Mouse (Mus musculus): ENCODE data around the gene Stx8. TPM values are rescaled to one million over a fixed set of nuclear protein-coding genes. Genes with fewer than 3 reads are reported as not detected.
A peak's percentile ranks its signal among the peaks of the same experiment; 100 is the strongest.

The Stx8 gene
- polyA plus RNA-seq, 1 experiment from 2014 or later, result 68.5 TPM

DNA sequence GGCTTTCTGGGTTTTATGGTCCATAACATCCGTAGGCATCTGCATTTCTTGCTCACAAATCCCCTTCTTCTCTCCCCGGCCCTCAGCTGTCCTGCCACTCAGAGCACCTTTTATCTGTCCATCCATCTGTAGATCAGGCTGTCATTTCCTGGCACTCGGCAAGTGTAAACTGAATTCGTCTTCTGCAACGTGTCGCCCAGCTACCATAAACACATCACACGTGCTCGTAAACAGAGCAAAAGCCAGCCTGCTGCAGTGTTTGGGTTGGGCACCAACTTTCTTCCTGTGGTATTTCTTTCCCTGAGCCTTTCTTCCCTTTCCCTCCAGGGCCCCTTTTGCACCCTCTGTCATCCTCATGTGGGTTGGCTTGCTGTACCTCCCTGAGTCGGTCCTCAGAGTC, 169.4 kb downstream of the Stx8 start:
- no peak overlapping the region for H3K27ac ChIP-seq (ENCODE audit: low read length)
- no peak overlapping the region for H3K4me2 ChIP-seq (replicated peaks; ENCODE audit: low read depth, low read length)
- H3K9me3 ChIP-seq (ENCODE audit: control insufficient read depth, low read depth, low read length), result no peaks in the 10 kb centered on the region
- ATAC-seq (ENCODE audit: insufficient number of reproducible peaks, insufficient read depth, low FRiP score, low read depth), result no peak
- no peak overlapping the region for H3K9ac ChIP-seq (replicated peaks; ENCODE audit: low read depth, low read length)
- H3K4me3 ChIP-seq (ENCODE audit: low read depth, low read length), result no peak overlapping the region
- no peaks in the 10 kb centered on the region for H3K27me3 ChIP-seq (ENCODE audit: control insufficient read depth, insufficient read depth, low read length)
- WGBS, result 26% methylated on average over 9 of the region's 9 CpGs
- no peaks in the 10 kb centered on the region for H3K36me3 ChIP-seq (ENCODE audit: control insufficient read depth, insufficient read depth, low read length)
- peaks cover 12% of the 10 kb centered on the region; the same call in 1 of the 2 replicates for H3K4me1 ChIP-seq (ENCODE audit: control insufficient read depth, insufficient read depth, low read length)

- ATAC-seq (ENCODE audit: insufficient number of reproducible peaks, insufficient read depth, low FRiP score, low read depth), result no peak
- H3K9ac ChIP-seq (replicated peaks; ENCODE audit: low read depth, low read length), result no peak overlapping the region
- no peaks in the 10 kb centered on the region for H3K36me3 ChIP-seq (ENCODE audit: control insufficient read depth, insufficient read depth, low read length)
- peaks cover 12% of the 10 kb centered on the region; the same call in 1 of the 2 replicates for H3K4me1 ChIP-seq (ENCODE audit: control insufficient read depth, insufficient read depth, low read length)
- H3K4me3 ChIP-seq (ENCODE audit: low read depth, low read length), result no peak overlapping the region
- WGBS, result 54% methylated on average over 8 of the region's 8 CpGs
- H3K4me2 ChIP-seq (replicated peaks; ENCODE audit: low read depth, low read length), result no peak overlapping the region
- no peak overlapping the region for H3K27ac ChIP-seq (ENCODE audit: low read length)
- no peaks in the 10 kb centered on the region for H3K27me3 ChIP-seq (ENCODE audit: control insufficient read depth, insufficient read depth, low read length)
- no peaks in the 10 kb centered on the region for H3K9me3 ChIP-seq (ENCODE audit: control insufficient read depth, low read depth, low read length)
Measured at GRCm38 (mm10) chr11:68136687-68137086, 170.7 kb downstream of the Stx8 start.

DNA sequence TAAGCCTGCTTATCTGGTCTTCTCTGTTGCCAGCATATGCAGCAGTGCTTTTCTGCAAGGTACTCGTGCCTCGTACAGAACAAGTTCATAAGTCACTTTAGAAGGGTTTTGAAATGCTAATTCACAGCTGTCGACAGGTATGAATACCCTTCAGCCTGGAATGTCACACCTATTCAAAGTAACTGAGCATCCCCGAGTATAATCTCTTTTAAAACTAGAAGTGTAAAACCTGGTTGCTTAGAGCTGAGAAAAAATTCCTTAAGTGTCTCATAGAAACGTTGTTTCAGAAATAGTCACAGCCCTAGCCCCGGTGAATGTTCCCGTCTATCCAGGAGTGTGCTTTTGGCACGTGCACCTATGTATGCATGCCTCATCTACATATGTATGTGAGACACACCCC, 176.3 kb downstream of the Stx8 start:
- H3K9ac ChIP-seq (replicated peaks; ENCODE audit: low read depth, low read length), result no peak overlapping the region
- no peak for ATAC-seq (ENCODE audit: insufficient number of reproducible peaks, insufficient read depth, low FRiP score, low read depth)
- H3K4me3 ChIP-seq (ENCODE audit: low read depth, low read length), result no peak overlapping the region
- no peaks in the 10 kb centered on the region for H3K36me3 ChIP-seq (ENCODE audit: control insufficient read depth, insufficient read depth, low read length)
- WGBS, result 35% methylated on average over 8 of the region's 8 CpGs
- H3K4me2 ChIP-seq (replicated peaks; ENCODE audit: low read depth, low read length), result no peak overlapping the region
- no peak overlapping the region for H3K27ac ChIP-seq (ENCODE audit: low read length)
- peaks cover 24% of the 10 kb centered on the region for H3K4me1 ChIP-seq (ENCODE audit: control insufficient read depth, insufficient read depth, low read length)
- H3K27me3 ChIP-seq (ENCODE audit: control insufficient read depth, insufficient read depth, low read length), result no peaks in the 10 kb centered on the region
- no peaks in the 10 kb centered on the region for H3K9me3 ChIP-seq (ENCODE audit: control insufficient read depth, low read depth, low read length)

GRCm38 (mm10) chr11:68144235-68145065, 178.5 kb downstream of the Stx8 start:
- Histone ChIP-seq H3K9ac (replicated peaks; ENCODE audit: low read depth, low read length) (0 out of 2 replicates have a peak overlapping the region, but pooled peaks have one; percentile 0), H3K4me2 (replicated peaks; ENCODE audit: low read depth, low read length) (no peak overlapping the region; the same call in 1 of the 2 replicates), H3K27ac (ENCODE audit: low read length) (peak overlapping the region; percentile 59; the same call in 1 of the 2 replicates), H3K4me1 (ENCODE audit: control insufficient read depth, insufficient read depth, low read length) (peaks cover 24% of the 10 kb centered on the region), H3K4me3 (ENCODE audit: low read depth, low read length) (no peak overlapping the region), H3K27me3 (ENCODE audit: control insufficient read depth, insufficient read depth, low read length) (no peaks in the 10 kb centered on the region), H3K36me3 (ENCODE audit: control insufficient read depth, insufficient read depth, low read length) (no peaks in the 10 kb centered on the region), H3K9me3 (ENCODE audit: control insufficient read depth, low read depth, low read length) (no peaks in the 10 kb centered on the region)
- 40% methylated on average over 13 of the region's 13 CpGs for WGBS
- ATAC-seq (ENCODE audit: insufficient number of reproducible peaks, insufficient read depth, low FRiP score, low read depth), result no peak

DNA sequence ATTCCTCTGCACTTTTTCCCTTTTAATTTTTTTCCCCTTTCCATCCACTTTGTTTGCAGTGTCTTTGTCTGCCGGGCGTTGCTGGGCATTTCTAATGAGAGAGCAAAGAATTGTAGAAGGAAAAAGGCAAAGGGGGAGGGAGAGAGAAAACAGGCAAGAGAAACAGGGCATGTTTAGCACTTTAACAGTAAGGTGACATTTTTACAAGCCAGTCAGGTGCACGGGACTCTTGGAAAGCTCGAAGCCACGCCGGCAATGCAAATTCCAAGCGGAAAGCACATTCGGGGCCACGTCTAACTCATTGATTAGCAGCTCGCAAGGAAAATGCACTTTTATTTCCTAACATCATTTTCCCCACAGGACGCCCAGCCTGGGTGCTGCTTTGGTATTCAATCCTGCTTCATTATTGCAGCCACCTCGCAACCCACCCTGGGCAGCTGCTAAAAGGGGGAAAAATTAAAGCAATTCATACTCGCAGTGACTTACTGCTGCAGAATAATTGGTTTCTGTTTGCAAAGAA, 179.1 kb downstream of the Stx8 start:
- Histone ChIP-seq H3K4me2 (replicated peaks; ENCODE audit: low read depth, low read length) (no peak overlapping the region; the same call in 1 of the 2 replicates), H3K27me3 (ENCODE audit: control insufficient read depth, insufficient read depth, low read length) (no peaks in the 10 kb centered on the region), H3K4me3 (ENCODE audit: low read depth, low read length) (no peak overlapping the region), H3K36me3 (ENCODE audit: control insufficient read depth, insufficient read depth, low read length) (no peaks in the 10 kb centered on the region), H3K27ac (ENCODE audit: low read length) (peak overlapping the region; percentile 59; the same call in 1 of the 2 replicates), H3K9ac (replicated peaks; ENCODE audit: low read depth, low read length) (0 out of 2 replicates have a peak overlapping the region, but pooled peaks have one; percentile 0), H3K4me1 (ENCODE audit: control insufficient read depth, insufficient read depth, low read length) (peaks cover 24% of the 10 kb centered on the region), H3K9me3 (ENCODE audit: control insufficient read depth, low read depth, low read length) (no peaks in the 10 kb centered on the region)
- no peak for ATAC-seq (ENCODE audit: insufficient number of reproducible peaks, insufficient read depth, low FRiP score, low read depth)
- WGBS, result 44% methylated on average over 13 of the region's 13 CpGs

DNA sequence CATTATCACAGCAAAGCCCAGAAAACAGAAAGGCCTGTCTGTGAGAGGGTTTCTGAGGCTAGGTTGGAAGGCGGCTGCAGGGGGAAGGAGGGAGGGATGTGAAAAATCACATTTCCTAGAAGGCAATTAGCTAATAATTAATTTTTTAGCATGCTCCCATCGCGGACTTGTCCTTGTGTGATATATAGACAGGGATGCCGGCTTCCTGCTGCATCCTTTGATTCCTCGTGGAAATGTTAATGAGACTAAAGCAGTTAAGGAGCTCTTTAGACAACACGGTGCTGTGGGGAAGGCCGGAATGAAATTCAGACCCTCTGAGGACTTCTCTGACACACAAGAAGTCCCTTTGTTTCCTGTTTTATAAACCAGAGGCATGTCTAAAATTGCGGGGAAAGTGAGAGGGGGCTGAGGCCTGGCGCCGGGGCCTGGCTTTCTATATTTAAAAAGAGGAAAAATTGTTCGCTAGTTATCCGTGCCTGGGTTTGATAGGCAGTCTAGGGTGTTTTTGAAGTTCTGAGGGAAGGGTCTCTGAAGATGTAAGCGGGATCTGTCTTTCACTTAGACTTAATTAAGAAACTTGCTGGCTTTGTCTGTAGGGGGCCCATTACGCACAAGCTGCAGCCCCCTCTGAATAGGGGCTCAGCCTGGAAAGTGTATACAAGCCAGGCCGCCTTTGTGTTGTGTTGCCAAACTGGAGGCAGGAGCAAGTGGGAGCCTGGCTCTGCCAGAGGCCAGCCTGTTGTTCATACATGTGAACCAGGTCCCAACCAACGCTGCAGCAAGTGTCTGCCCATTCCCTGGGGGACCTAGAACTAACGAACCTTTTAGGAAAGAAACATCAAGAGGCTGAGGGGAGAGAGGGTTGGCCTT, 179.8 kb downstream of the Stx8 start:
- Histone ChIP-seq H3K27ac (ENCODE audit: low read length) (peak overlapping the region; percentile 59; the same call in 1 of the 2 replicates), H3K36me3 (ENCODE audit: control insufficient read depth, insufficient read depth, low read length) (no peaks in the 10 kb centered on the region), H3K9me3 (ENCODE audit: control insufficient read depth, low read depth, low read length) (no peaks in the 10 kb centered on the region), H3K4me2 (replicated peaks; ENCODE audit: low read depth, low read length) (no peak overlapping the region; the same call in 1 of the 2 replicates), H3K4me3 (ENCODE audit: low read depth, low read length) (no peak overlapping the region), H3K4me1 (ENCODE audit: control insufficient read depth, insufficient read depth, low read length) (peaks cover 25% of the 10 kb centered on the region), H3K27me3 (ENCODE audit: control insufficient read depth, insufficient read depth, low read length) (no peaks in the 10 kb centered on the region), H3K9ac (replicated peaks; ENCODE audit: low read depth, low read length) (0 out of 2 replicates have a peak overlapping the region, but pooled peaks have one; percentile 0)
- 33% methylated on average over 17 of the region's 17 CpGs for WGBS
- no peak; the same call in 1 of the 2 replicates for ATAC-seq (ENCODE audit: insufficient number of reproducible peaks, insufficient read depth, low FRiP score, low read depth)

- Histone ChIP-seq H3K4me2 (replicated peaks; ENCODE audit: low read depth, low read length) (no peak overlapping the region), H3K36me3 (ENCODE audit: control insufficient read depth, insufficient read depth, low read length) (no peaks in the 10 kb centered on the region), H3K9me3 (ENCODE audit: control insufficient read depth, low read depth, low read length) (no peaks in the 10 kb centered on the region), H3K4me3 (ENCODE audit: low read depth, low read length) (no peak overlapping the region), H3K4me1 (ENCODE audit: control insufficient read depth, insufficient read depth, low read length) (peaks cover 30% of the 10 kb centered on the region), H3K27me3 (ENCODE audit: control insufficient read depth, insufficient read depth, low read length) (no peaks in the 10 kb centered on the region), H3K9ac (replicated peaks; ENCODE audit: low read depth, low read length) (no peak overlapping the region), H3K27ac (ENCODE audit: low read length) (peak overlapping the region; percentile 59; the same call in 1 of the 2 replicates)
- ATAC-seq (ENCODE audit: insufficient number of reproducible peaks, insufficient read depth, low FRiP score, low read depth), result no peak
- WGBS, result 77% methylated on average over 4 of the region's 4 CpGs
Measured at GRCm38 (mm10) chr11:68146456-68146851, 180.5 kb downstream of the Stx8 start.

DNA sequence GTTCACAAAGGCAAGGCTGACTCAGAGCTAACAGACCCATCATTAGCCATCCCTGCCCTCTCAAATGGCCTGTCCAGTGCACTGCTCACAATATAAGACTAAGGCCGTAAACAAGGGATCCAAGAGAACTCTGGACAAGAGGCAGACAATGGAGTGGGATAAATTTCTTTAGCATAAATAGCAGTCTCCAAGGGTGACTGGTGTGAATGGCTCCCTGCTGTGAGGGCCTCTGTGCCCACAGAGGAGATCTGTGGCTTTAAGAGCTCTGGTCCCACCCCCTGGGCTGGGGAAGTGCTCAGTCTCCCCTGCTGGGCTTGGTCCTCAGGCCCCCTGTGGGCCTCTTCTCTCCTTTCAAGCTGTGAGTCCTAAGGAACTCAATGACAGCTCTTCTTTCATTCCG, 184.9 kb downstream of the Stx8 start:
- Histone ChIP-seq H3K27ac (ENCODE audit: low read length) (peak overlapping the region; percentile 55; the same call in 1 of the 2 replicates), H3K27me3 (ENCODE audit: control insufficient read depth, insufficient read depth, low read length) (no peaks in the 10 kb centered on the region), H3K9me3 (ENCODE audit: control insufficient read depth, low read depth, low read length) (no peaks in the 10 kb centered on the region), H3K4me2 (replicated peaks; ENCODE audit: low read depth, low read length) (no peak overlapping the region), H3K4me3 (ENCODE audit: low read depth, low read length) (no peak overlapping the region), H3K9ac (replicated peaks; ENCODE audit: low read depth, low read length) (no peak overlapping the region), H3K4me1 (ENCODE audit: control insufficient read depth, insufficient read depth, low read length) (peaks cover 11% of the 10 kb centered on the region), H3K36me3 (ENCODE audit: control insufficient read depth, insufficient read depth, low read length) (no peaks in the 10 kb centered on the region)
- WGBS, result 47% methylated on average over 2 of the region's 2 CpGs
- no peak for ATAC-seq (ENCODE audit: insufficient number of reproducible peaks, insufficient read depth, low FRiP score, low read depth)

Measured in stomach, embryonic 14.5 days (tissue).